Mouse (Mus musculus) brain, adult 10 weeks (tissue): ENCODE data around the gene Gbp6. TPM values are rescaled to one million over a fixed set of nuclear protein-coding genes. Genes with fewer than 3 reads are reported as not detected.

Experiments
- polyA plus RNA-seq: library from polyadenylated mRNA; stranded (reverse); fragments of 350-450 nt; fragmentation: Illumina TruSeq; extraction: RNeasy Lipid Tissue Mini Kit (QIAGEN cat#74804); gene quantifications from one replicate; pipeline ENCODE4 v1.2.3, GENCODE M21; 2015; ENCODE audit warnings: low read depth, low replicate concordance

The Gbp6 gene
- 1.8 TPM for polyA plus RNA-seq

DNA sequence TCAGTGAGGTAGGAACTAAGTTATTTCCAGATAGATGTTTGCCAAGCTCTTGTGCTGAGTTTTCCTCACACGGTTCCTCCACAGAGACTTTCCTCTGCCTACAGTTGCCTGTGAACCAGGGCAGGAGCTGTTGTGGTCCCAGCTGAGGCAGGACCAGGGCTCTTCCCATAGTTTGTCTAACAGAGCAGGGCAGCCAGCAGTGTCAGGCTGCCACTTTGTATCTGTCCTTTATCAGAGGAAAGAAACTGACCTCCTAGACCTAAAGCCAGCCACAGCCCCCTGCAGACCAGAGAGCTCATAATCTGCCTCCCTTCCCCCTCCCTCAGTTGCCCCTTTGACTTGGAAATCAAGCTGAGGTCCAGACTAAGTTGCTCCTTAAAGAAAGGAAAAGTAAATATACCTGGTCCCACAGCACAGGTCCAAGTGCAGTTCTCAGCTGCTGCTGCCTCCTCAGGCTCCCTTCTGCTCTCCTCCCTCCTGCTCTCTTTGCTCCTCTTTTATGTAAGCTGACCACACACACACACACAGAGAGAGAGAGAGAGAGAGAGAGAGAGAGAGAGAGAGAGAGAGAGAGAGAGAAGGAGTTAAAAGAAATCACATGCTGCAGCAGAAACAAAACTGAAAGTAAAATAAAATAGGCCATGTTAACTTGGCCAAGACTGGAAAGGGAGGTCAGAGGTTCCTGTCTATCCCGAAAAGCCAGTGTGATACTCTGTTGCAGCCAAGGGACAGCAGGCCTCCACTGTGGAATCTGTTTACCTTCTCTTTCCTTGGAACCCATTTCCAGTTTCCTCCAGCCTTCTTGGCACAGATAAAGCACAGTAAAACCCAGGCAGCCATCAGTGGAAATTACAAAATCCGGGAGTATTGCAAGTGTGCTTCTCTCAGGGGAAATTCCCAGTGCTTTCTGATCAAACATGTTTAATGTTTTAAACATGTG, at the start of gene Gbp6, which contains the start of gene Gm43302:
Gbp6 (minus strand) TSS at position 473 of the 940 bp plus-strand sequence.
Gm43302 (minus strand) TSS at position 470 of the 940 bp plus-strand sequence.

DNA sequence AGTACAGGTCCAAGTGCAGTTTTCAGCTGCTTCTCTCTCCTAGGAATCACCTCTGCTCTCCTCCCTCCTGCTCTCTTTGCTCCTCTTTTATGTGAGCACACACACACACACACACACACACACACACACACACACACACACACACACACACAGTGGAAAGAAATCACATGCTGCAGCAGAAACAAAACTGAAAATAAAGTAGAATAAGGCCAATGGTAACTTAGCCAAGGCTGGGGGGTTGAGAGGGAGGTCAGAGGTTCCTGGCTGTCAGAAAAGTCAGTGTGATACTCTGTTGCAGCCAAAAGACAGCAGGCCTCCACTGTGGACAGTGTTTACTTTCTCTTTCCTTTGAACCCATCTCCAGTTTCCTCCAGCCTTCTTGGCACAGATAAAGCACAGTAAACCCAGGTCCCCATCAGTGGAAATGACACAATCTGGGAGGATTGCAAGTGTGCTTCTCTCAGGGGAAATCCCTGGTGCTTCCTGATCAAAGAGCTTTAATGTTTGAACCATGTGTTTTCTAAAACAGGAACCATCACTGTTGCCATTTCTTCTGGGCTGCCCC, 53.9 kb downstream of the Gbp6 start, which contains the start of gene Gbp10:
Gbp10 (minus strand) TSS at position 51 of the 565 bp plus-strand sequence.

Other genes with a start within 250 kb of the Gbp6 start
- gene Gbp9, start 154.2 kb downstream of the Gbp6 start, polyA plus RNA-seq: 3.3 TPM
- gene Gbp8, start 154.2 kb downstream of the Gbp6 start, polyA plus RNA-seq: not detected
- 3.0 TPM for gene Gbp4, start 154.1 kb downstream of the Gbp6 start, polyA plus RNA-seq
- not detected for gene Gbp10, start 54.2 kb downstream of the Gbp6 start, polyA plus RNA-seq
- gene Gm43302, start within 50 bp of the Gbp6 start, polyA plus RNA-seq: 0.46 TPM
- 49.2 TPM for gene Lrrc8b, start 122.1 kb upstream of the Gbp6 start, polyA plus RNA-seq
- gene Lrrc8c, start 225.7 kb upstream of the Gbp6 start, polyA plus RNA-seq: 8.8 TPM